Mouse (Mus musculus): ENCODE results near the gene Cldn20.

Gene Cldn20

DNA sequence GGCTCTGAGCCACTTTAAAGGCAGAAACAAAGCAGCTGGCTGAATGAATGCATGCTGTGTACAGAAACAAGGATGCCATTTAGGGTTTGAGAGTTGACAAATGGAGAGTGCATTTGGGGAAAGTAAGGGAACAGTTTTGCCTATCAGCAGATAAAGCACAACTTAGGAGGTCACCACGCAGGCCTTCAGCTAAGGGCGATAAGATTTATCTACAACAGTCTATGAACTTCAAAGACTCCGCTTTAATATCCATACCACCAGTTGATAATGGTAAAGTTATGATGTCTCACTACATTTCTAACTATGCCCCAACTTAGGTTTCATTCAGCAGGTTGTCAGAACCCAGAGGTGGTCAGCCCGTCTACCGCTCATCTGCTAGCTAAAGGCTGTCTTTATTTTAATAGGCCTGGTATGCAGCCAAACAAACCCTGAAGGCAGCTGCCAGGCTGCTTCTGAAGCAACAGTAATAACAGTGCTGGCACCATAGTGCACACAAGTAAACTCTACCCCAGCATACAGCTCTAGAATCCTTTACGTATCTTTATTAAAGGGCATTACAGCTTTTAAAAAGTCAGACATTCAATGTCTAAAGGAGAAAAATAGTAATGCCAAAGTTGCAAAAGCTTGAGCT is 4.4 kb upstream of the Cldn20 start:
- no peak for DNase-seq (ENCODE audit: low spot score in 2 of 2)

DNA sequence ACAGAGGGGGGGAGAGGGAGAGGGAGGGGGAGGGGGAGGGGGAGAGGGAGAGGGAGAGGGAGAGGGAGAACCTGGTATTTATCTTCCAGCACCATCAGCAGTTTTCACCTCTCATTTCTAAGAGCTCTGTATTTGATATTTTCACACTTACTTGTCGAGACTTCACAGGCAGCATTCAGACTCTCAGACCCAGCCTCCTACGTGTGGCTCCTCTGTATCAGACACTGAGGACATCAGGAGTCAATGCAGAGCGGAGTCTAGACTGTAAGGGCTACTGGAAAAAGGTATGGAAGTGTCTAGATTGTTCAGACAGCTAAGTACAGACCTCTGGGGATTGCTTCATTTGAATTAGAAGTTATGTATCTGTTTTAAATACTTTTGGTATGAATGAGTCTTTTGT is 2.8 kb upstream of the Cldn20 start:
- no peak for DNase-seq (ENCODE audit: low spot score in 2 of 2)

DNA sequence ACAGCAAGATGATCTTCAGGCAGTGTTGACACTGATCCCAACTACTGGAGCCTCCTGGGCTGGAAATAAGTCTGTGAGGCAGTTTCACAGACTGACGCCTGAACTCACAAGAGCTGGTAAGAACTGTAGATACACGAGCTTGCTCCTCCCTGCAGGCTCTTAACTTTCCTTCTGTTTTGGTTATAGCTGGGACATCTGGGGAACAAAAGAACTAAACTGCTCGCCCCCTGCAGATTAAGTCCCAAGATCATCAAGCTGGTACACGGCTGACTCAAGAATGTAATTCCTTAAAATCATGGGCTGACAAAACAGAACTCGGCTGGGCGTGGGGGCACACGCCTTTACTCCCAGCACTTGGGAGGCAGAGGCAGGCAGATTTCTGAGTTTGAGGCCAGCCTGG is 1.8 kb upstream of the Cldn20 start:
- DNase-seq (ENCODE audit: low spot score in 2 of 2): no peak

DNA sequence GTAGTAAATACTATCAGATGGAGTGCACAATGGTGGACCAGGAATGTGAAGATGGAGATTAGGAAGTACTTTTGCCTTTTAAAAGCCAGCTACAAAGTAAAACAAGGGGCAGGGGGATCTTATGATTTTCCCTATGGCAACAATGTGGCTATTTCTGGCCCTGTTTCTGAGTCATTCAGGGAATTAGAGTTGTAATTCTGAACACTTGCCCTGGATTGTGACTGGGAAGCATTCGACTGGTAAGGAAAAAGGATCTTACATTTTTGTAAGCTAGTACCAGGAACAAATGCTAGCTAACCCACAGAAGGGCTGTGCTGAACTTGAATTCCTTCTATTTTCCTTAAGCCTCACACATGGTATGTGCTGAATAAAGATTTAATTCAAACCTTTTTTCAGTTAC is 713 bp upstream of the Cldn20 start:
- DNase-seq (ENCODE audit: low spot score in 2 of 2): no peak

DNA sequence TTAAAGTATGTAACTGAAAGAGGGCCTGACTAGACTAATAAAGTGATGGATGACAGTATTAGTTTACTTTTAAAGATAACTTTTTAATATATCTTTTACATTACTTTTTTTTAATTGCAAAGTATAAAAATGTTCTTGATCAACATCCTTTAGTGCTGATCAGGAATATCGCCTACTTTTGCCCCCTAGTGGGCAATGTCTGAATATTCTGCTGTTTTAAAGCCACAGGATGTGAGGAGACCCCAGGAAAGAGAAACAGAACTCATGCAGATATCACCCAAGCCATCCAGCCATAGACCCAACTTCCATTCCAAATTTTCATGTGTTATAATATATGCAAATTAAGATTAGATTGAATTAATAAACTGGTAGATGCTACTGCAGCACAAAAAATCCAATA is 1.1 kb downstream of the Cldn20 start:
- DNase-seq (ENCODE audit: low spot score in 2 of 2): no peak

DNA sequence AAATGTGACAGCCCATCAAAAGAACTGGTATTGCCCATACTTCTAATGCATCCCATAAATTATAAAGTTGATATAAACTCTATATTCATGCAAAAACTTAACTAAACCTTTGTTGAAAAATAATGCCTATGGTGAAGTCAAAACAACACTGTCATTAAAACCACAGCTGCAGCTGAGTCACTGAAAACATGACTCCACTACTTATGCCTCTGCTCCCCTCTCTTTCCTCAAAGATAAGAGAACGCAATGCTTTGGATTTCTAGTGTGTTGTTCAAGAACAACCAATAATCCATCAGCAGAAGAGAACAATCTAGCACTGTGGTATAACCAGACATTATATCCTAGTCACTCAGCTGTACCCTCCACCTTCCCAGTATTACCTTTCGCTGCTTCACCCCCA is 8.0 kb downstream of the Cldn20 start:
- DNase-seq (ENCODE audit: low spot score in 2 of 2): no peak

DNA sequence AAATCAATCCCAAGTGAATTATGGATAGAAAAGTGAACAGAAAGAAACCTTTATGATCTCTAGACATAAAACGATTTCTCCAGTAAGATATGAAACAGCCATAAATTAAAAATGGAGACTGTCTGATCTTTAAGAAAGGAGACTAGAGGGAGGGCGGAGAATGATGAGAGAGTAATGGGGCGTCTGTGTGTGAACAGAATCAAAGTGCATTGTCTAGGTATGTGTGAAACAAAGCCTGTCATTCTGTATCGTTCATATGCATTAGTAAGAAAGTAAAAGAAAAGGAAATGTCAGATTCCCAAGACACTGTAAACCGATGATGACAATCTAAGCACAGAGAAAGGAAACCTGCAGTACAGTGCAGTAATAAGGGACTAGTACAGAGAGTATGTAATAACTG is 8.7 kb downstream of the Cldn20 start:
- DNase-seq (ENCODE audit: low spot score in 2 of 2): no peak

DNA sequence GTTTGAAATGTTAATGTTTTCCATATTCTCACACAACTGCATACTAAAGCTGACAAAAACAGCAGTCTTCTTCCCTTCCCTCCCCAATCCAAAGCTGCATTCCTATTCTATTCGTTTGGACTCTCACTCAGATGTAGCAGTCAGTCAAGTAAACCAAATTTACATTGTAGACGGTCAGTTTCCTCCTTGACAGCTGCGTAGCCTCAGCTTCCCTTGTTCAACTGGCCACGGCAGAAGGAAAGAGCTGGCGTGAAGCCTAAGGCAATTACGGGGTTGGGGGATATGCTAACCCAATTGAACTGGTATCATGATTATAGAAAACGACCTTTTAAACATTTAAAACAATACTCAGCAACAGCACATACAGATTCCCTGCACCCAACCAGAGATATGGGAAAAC is 15.4 kb downstream of the Cldn20 start:
- no peak for DNase-seq (ENCODE audit: low spot score in 2 of 2)

DNA sequence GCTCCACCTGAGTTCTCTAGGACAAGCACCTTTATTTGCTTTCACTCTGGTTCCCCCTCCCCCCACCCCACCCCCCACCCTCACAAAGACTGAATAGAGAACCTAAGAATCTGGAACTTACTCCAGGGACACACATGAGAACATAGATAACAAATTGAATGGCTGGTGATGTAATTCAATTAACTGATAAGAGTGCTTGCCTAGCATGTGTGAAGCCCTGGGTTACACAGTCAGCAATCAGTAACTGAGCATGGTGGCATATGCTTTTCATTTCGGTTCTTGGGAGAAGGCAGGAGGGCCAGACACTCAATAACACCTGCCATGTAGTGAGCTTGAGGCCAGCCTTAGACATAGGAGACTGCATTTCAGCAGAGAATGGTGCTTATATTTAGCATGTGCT is 23.9 kb downstream of the Cldn20 start:
- no peak for DNase-seq (ENCODE audit: low spot score in 2 of 2)

DNA sequence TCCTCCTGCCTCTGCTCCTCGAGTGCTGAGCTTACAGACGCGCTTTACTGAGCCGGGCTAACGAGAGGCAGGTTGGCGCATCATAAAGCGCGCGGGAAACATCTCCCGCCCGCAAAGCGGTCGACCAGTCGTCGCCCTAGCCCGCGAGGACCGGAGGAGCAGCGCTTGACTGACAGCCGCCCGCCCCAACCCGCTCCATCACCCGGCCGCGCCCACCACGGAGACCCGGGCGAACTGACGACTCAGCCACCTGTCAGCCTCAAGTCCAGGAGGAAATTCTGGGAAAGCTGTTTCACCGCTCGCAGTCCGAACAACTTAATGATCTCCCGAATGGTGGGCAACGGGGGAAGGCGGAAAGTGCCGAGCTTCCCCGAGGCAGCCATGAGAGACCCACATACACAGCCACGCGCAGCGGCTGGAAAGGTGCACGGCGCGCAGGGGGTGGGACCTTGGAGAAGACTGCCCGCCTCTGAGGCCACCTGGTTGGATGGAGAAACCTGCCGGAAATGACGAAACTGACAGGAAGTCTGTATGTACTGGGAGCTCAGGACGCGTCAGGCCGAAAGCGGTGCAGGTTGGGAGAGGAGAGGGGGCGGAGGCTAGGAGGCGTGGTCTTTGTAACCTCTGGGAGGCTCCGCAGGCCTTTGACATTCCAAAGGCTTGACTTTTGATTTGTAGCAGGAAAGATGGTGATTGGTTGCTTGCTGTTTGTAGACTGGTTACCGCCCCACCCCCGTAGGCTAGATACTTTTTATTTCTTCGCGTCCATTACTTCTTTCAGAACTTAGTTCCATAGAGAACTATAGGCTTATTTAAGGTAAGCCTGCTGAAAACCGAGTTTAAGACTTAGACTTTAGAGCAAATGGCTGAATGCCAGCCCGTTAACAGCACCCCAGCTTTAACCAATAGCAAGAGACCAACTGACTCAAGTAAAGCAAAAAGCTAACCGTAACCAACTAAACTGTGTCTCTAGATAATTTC is 25.3 kb downstream of the Cldn20 start, which contains the start of gene Tfb1m:
Gene Tfb1m (minus strand): TSS at position 451 of the 981 bp plus-strand sequence.
- peak; percentile 97 to 98 for DNase-seq (ENCODE audit: low spot score in 2 of 2)

DNA sequence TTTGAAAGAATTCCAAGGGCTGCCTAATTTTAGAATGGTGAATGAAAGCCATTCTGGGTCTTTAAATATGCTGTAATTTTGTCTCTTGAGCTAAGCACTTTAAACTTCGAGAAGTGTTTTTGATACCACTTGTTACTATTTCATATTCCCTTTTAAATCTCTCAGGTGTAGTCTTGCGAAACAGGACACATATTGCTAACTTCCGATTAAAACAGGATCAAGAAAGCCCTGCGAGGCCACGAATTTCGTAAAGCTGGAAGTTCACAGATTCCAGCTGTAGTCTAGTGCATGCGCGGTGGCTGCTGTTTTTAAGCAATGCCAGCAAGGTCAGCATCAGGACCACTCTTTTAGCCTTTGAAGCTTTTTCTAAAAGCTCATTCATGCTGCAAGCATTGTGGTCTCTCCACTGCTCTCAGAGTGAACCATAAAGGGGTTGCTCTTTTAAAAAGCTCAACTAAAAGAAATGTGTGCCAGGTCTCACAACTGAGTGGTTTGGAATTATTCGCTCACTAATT is 26.1 kb downstream of the Cldn20 start:
- DNase-seq (ENCODE audit: low spot score in 2 of 2): no peak

DNA sequence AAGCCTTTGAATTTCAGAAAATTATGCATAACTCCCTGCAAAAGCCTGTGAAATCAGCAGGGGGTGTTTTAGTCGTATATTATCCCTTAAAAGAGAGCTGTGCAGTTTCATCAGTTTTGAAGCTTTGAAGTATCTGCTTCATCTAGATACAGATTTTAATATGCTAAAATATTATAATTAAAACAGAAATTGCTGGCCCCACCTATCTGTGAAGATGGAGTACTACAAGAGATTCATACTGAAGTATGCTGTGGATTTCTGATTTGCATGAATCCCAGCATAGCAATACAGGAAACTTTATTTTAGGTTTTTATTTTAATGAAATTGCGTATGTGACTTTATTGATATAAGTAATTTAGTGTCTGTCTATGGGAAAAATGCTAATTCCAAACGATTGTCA is 28.2 kb downstream of the Cldn20 start:
- no peak for DNase-seq (ENCODE audit: low spot score in 2 of 2)

DNA sequence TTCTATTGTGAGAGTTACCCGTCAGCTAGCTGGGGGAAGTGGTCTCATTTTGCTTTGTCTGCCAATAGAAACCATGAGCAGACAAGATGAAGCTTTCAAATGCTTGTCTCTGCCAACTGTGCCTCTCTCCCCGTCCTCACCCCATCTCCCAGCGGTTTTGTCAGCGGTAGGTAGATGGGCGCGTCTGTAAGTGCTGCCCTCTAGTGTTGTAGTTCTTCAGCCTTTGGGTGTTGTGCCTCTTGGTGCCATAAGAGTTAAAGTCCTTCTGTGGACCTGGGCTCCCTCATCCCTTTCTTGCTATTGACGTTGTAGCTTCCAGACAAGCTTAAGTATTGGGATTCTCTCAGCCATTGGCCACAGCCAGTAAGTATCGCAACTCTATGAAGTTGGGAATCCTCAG is 30.1 kb downstream of the Cldn20 start:
- DNase-seq (ENCODE audit: low spot score in 2 of 2): no peak

DNA sequence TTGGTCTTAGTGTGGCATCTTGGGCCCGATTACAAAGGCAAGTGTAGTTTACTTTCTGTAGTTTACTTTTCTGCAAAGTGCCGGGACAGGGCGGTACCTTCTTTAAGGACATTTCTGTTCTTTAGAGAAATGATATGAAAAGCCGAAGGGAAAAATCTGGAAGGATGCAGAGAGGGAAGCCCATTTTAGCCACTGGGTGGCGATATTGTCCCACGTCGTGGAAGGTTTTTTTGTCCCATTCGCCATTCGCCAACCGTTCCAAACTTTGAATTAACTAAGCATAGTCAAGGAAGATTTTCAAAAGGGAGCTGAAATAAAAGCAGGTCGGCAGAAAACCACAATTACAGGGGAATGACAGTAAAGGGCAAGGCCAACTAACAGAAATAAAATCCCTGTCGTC is 38.5 kb downstream of the Cldn20 start:
- DNase-seq (ENCODE audit: low spot score in 2 of 2): peak in 1 of 2 experiments; percentile 81

Measured in left cerebral cortex, adult 9 months (tissue).